Mouse (Mus musculus) CH12F3 (cell line): Measurements from ENCODE around the gene Bysl.
"Not testable (repeated sequence)": the region's sequence is repeated elsewhere in the genome, so short reads cannot be mapped to it uniquely, and the experiment has no call there.

Source experiments
- in situ Hi-C: fragments of 300-500 bp; cut with MboI; formaldehyde crosslinking; loops from 2 replicates; pipeline ENCODE4 v1.14.3; 2020; ENCODE audit warnings: low sequenced_read_pairs

The Bysl gene

GRCm38 (mm10) chr17:47618556-47619311 lies 7.4 kb upstream of the Bysl start:
- in situ Hi-C loops: no loop called here

- in situ Hi-C loops: no loop called here
Observed at GRCm38 (mm10) chr17:47617605-47618307, 6.5 kb upstream of the Bysl start.

GRCm38 (mm10) chr17:47616652-47617051 lies 5.4 kb upstream of the Bysl start:
- in situ Hi-C loops: no loop called here

GRCm38 (mm10) chr17:47616119-47616518 lies 4.8 kb upstream of the Bysl start:
- in situ Hi-C loops: no loop called here

- in situ Hi-C loops: no loop called here
Observed at GRCm38 (mm10) chr17:47614018-47614417, 2.7 kb upstream of the Bysl start.

GRCm38 (mm10) chr17:47611661-47611982 lies 330 bp upstream of the Bysl start:
- in situ Hi-C loops: no loop called here

- in situ Hi-C loops: no loop called here
Observed at GRCm38 (mm10) chr17:47609182-47609581, 2.1 kb downstream of the Bysl start.

GRCm38 (mm10) chr17:47606220-47606619 lies 5.1 kb downstream of the Bysl start:
- in situ Hi-C loops: no loop called here

- in situ Hi-C loops: loop anchor here (5.0 kb wide), 1 partner anchor 90 kb away; no protein-coding TSS in a partner anchor
Observed at GRCm38 (mm10) chr17:47602289-47602688, 9.0 kb downstream of the Bysl start.

- in situ Hi-C loops: loop anchor here (5.0 kb wide), 1 partner anchor 89 kb away; no protein-coding TSS in a partner anchor
Observed at GRCm38 (mm10) chr17:47601389-47601755, 9.9 kb downstream of the Bysl start.

- in situ Hi-C loops: loop anchor here (5.0 kb wide), 1 partner anchor 88 kb away; no protein-coding TSS in a partner anchor
Observed at GRCm38 (mm10) chr17:47600601-47601388, 10.5 kb downstream of the Bysl start.

- in situ Hi-C loops: loop anchor here (5.0 kb wide), 1 partner anchor 87 kb away; no protein-coding TSS in a partner anchor
Observed at GRCm38 (mm10) chr17:47599511-47600297, 11.6 kb downstream of the Bysl start.

- in situ Hi-C loops: not testable (repeated sequence)
Observed at GRCm38 (mm10) chr17:47598580-47599304, 12.6 kb downstream of the Bysl start.

GRCm38 (mm10) chr17:47597838-47598579 lies 13.3 kb downstream of the Bysl start:
- in situ Hi-C loops: no loop called here

GRCm38 (mm10) chr17:47597261-47597660 lies 14.0 kb downstream of the Bysl start:
- in situ Hi-C loops: no loop called here

GRCm38 (mm10) chr17:47596839-47597164 lies 14.5 kb downstream of the Bysl start:
- in situ Hi-C loops: no loop called here

GRCm38 (mm10) chr17:47596162-47596838 lies 15.0 kb downstream of the Bysl start:
- in situ Hi-C loops: no loop called here

- in situ Hi-C loops: no loop called here
Observed at GRCm38 (mm10) chr17:47595248-47596161, 15.8 kb downstream of the Bysl start.
